Mouse (Mus musculus): ENCODE measurements around the gene Spcs3. TPM values are rescaled to one million over a fixed set of nuclear protein-coding genes. Genes with fewer than 3 reads are reported as not detected.
"Not testable (repeated sequence)": the region's sequence is repeated elsewhere in the genome, so short reads cannot be mapped to it uniquely, and the experiment has no call there.

The Spcs3 gene
- polyA plus RNA-seq, 1 experiment from 2014 or later, result 71.1 TPM

DNA sequence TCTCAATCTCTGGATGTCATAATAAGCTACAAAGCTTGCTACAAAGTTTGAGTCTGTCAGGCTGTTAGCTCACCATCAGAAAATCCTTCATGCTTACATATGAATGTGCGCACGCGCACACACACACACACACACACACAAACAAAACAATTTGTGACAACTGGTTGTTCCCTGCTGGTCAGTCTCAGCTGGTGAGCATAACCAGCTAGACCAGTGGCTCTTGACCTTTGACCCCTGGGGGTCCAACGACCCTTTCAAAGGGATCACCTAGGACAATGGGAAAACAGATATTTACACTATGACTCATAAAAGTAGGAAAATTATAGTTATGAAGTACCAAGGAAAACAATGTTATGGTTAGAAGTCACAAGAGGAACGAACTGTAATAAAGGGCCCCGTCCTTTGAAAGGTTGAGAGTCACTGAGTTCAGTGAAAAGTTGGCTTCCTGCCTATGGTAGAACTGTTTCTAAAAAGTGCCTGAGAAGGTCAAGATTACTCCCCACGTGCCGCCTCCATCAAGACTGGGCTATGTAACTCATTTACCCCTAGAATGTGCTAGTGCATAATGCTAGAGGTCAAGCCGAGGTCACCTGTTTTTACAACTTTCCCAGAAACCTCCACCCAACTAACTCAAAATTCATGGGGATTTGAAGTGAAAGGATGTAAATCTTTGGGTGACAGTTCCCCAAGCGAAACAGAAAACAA lies 10.9 kb downstream of the Spcs3 start:
- no peak overlapping the region for H3K4me2 ChIP-seq
- no peaks in the 10 kb centered on the region for H3K9me3 ChIP-seq (replicated peaks; ENCODE audit: control insufficient read depth, low read length)
- H3K27ac ChIP-seq (ENCODE audit: low read depth, low read length), result no peak overlapping the region
- H3K4me1 ChIP-seq (ENCODE audit: control insufficient read depth, insufficient read depth, low read length), result no peaks in the 10 kb centered on the region
- no peak overlapping the region for H3K9ac ChIP-seq (ENCODE audit: low read depth, low read length)
- WGBS (ENCODE audit: insufficient replicate concordance), result 79% methylated on average over 10 of the region's 10 CpGs
- H3K27me3 ChIP-seq (ENCODE audit: control insufficient read depth, insufficient read depth, low read length), result no peaks in the 10 kb centered on the region
- H3K36me3 ChIP-seq (ENCODE audit: control insufficient read depth, insufficient read depth, low read length), result peaks cover under 1% of the 10 kb centered on the region; the same call in 1 of the 2 replicates
- no peak for ATAC-seq (replicated peaks; ENCODE audit: insufficient number of reproducible peaks, low FRiP score, low TSS enrichment)
- H3K4me3 ChIP-seq (ENCODE audit: low read depth, low read length), result no peak overlapping the region

GRCm38 (mm10) chr8:54512200-54512599 lies 17.6 kb downstream of the Spcs3 start:
- H3K27ac ChIP-seq (ENCODE audit: low read depth, low read length); H3K4me3 ChIP-seq (ENCODE audit: low read depth, low read length); H3K9ac ChIP-seq (ENCODE audit: low read depth, low read length); H3K36me3 ChIP-seq (ENCODE audit: control insufficient read depth, insufficient read depth, low read length); H3K4me1 ChIP-seq (ENCODE audit: control insufficient read depth, insufficient read depth, low read length); ATAC-seq (replicated peaks; ENCODE audit: insufficient number of reproducible peaks, low FRiP score, low TSS enrichment); H3K4me2 ChIP-seq; H3K9me3 ChIP-seq (replicated peaks; ENCODE audit: control insufficient read depth, low read length); H3K27me3 ChIP-seq (ENCODE audit: control insufficient read depth, insufficient read depth, low read length): not testable (repeated sequence)
- 76% methylated on average over 5 of the region's 5 CpGs for WGBS (ENCODE audit: insufficient replicate concordance)

DNA sequence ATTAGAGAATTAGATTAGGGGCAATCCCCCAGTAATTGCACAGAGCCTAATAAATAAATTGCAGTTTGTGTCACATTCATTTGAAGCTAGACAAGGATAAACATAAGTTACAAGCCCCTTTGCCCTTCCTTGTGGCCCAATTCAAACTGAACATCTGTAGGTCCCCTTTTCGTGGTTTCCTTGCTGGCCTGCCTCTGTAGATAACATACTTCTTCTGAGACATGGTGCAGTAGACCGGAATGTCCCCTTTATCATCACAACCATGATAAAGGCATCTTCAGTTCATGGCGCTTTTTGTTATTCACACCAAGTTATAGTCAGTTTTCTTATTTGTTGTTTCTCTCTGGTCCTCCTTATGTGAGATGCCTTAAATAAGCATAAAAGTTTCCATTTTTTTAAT lies 18.0 kb downstream of the Spcs3 start:
- Histone ChIP-seq H3K27ac (ENCODE audit: low read depth, low read length) (no peak overlapping the region), H3K9me3 (replicated peaks; ENCODE audit: control insufficient read depth, low read length) (no peaks in the 10 kb centered on the region), H3K4me2 (no peak overlapping the region), H3K36me3 (ENCODE audit: control insufficient read depth, insufficient read depth, low read length) (no peaks in the 10 kb centered on the region), H3K4me3 (ENCODE audit: low read depth, low read length) (no peak overlapping the region), H3K9ac (ENCODE audit: low read depth, low read length) (no peak overlapping the region), H3K4me1 (ENCODE audit: control insufficient read depth, insufficient read depth, low read length) (no peaks in the 10 kb centered on the region), H3K27me3 (ENCODE audit: control insufficient read depth, insufficient read depth, low read length) (no peaks in the 10 kb centered on the region)
- WGBS (ENCODE audit: insufficient replicate concordance), result 45% methylated on average over 3 of the region's 3 CpGs
- ATAC-seq (replicated peaks; ENCODE audit: insufficient number of reproducible peaks, low FRiP score, low TSS enrichment), result no peak

DNA sequence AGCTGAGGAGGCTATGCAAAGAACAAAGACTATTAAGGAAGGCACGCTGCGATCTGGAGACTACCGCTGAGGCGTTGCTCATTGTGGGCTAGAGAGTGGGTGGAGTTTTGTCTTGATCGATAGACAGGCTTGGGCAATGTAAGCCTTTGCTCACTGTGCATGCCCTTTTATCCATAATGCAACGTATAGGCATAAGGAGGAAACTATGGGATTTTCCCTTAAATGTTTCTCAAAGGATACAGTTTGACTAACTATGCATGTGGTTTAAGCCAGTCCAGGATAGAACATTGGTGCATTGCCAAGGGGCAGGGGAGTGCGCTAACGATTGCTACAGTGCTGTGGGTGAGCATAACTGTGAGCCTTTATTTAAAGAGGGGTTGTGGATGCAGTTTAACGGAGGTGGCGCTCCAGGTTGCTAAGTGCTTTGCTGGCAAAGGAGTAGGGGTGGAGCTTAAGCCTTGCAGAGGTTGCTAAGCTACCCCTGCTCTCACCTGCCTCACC lies 20.5 kb downstream of the Spcs3 start:
- H3K4me1 ChIP-seq (ENCODE audit: control insufficient read depth, insufficient read depth, low read length), result no peaks in the 10 kb centered on the region
- no peaks in the 10 kb centered on the region for H3K36me3 ChIP-seq (ENCODE audit: control insufficient read depth, insufficient read depth, low read length)
- H3K27me3 ChIP-seq (ENCODE audit: control insufficient read depth, insufficient read depth, low read length), result no peaks in the 10 kb centered on the region
- peak overlapping the region; percentile 65 for H3K4me2 ChIP-seq
- H3K4me3 ChIP-seq (ENCODE audit: low read depth, low read length), result peak overlapping the region; percentile 27
- 6% methylated on average over 10 of the region's 10 CpGs for WGBS (ENCODE audit: insufficient replicate concordance)
- H3K27ac ChIP-seq (ENCODE audit: low read depth, low read length), result no peak overlapping the region
- 0 out of 2 replicates have a peak, but pooled peaks have one; percentile 35 for ATAC-seq (replicated peaks; ENCODE audit: insufficient number of reproducible peaks, low FRiP score, low TSS enrichment)
- no peak overlapping the region for H3K9ac ChIP-seq (ENCODE audit: low read depth, low read length)
- no peaks in the 10 kb centered on the region for H3K9me3 ChIP-seq (replicated peaks; ENCODE audit: control insufficient read depth, low read length)

DNA sequence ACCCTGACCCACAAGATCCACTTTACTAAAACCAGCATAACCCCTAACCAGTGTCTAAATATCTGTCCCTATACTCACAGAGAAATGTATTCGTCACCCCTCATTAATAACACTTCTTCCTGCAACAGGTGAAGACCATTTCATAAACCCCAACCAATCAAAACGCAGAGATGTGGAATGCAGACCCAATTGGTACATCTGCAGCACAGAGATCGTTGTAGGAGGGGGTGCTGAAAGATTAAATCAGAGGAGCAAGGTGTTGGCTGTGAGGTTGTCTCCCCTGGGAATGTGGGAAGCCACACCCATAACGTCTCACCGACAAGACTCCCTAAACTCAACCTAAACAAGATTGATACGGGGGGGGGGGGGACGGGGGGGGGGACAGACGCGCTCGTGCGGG lies 21.0 kb downstream of the Spcs3 start:
- H3K9me3 ChIP-seq (replicated peaks; ENCODE audit: control insufficient read depth, low read length), result no peaks in the 10 kb centered on the region
- ATAC-seq (replicated peaks; ENCODE audit: insufficient number of reproducible peaks, low FRiP score, low TSS enrichment), result no peak
- no peak overlapping the region for H3K9ac ChIP-seq (ENCODE audit: low read depth, low read length)
- peak overlapping the region; percentile 65 for H3K4me2 ChIP-seq
- no peaks in the 10 kb centered on the region for H3K36me3 ChIP-seq (ENCODE audit: control insufficient read depth, insufficient read depth, low read length)
- WGBS (ENCODE audit: insufficient replicate concordance), result 6% methylated on average over 10 of the region's 11 CpGs
- no peaks in the 10 kb centered on the region for H3K27me3 ChIP-seq (ENCODE audit: control insufficient read depth, insufficient read depth, low read length)
- H3K27ac ChIP-seq (ENCODE audit: low read depth, low read length), result no peak overlapping the region
- H3K4me3 ChIP-seq (ENCODE audit: low read depth, low read length), result peak overlapping the region; percentile 27
- no peaks in the 10 kb centered on the region for H3K4me1 ChIP-seq (ENCODE audit: control insufficient read depth, insufficient read depth, low read length)

DNA sequence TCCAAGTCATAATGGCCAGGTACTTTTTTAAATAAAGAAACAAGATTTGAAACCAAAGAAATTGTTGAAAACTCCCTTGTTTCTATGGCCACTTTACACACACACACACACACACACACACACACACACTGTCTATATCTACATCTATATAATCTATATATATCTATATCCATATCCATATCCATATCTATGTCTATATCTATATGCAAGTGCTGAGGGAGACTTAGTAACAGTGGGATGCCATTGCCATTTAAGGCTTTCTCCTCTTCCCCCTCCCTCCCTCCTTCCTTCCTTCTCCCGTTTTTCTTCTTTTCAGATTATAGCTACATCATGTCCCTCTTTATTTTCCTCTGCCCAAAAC lies 21.7 kb downstream of the Spcs3 start:
- no peak overlapping the region for H3K4me2 ChIP-seq
- H3K27ac ChIP-seq (ENCODE audit: low read depth, low read length), result no peak overlapping the region
- 17% methylated on average over 1 of the region's 1 CpGs for WGBS (ENCODE audit: insufficient replicate concordance)
- H3K9ac ChIP-seq (ENCODE audit: low read depth, low read length), result no peak overlapping the region
- H3K4me1 ChIP-seq (ENCODE audit: control insufficient read depth, insufficient read depth, low read length), result no peaks in the 10 kb centered on the region
- no peaks in the 10 kb centered on the region for H3K27me3 ChIP-seq (ENCODE audit: control insufficient read depth, insufficient read depth, low read length)
- H3K9me3 ChIP-seq (replicated peaks; ENCODE audit: control insufficient read depth, low read length), result no peaks in the 10 kb centered on the region
- H3K36me3 ChIP-seq (ENCODE audit: control insufficient read depth, insufficient read depth, low read length), result no peaks in the 10 kb centered on the region
- no peak overlapping the region for H3K4me3 ChIP-seq (ENCODE audit: low read depth, low read length)
- no peak for ATAC-seq (replicated peaks; ENCODE audit: insufficient number of reproducible peaks, low FRiP score, low TSS enrichment)

GRCm38 (mm10) chr8:54507428-54508095 lies 22.2 kb downstream of the Spcs3 start:
- H3K36me3 ChIP-seq (ENCODE audit: control insufficient read depth, insufficient read depth, low read length), result no peaks in the 10 kb centered on the region
- 0 out of 2 replicates have a peak, but pooled peaks have one; percentile 35 for ATAC-seq (replicated peaks; ENCODE audit: insufficient number of reproducible peaks, low FRiP score, low TSS enrichment)
- no peak overlapping the region for H3K9ac ChIP-seq (ENCODE audit: low read depth, low read length)
- H3K27ac ChIP-seq (ENCODE audit: low read depth, low read length), result no peak overlapping the region
- H3K9me3 ChIP-seq (replicated peaks; ENCODE audit: control insufficient read depth, low read length), result no peaks in the 10 kb centered on the region
- H3K4me3 ChIP-seq (ENCODE audit: low read depth, low read length), result no peak overlapping the region
- H3K4me1 ChIP-seq (ENCODE audit: control insufficient read depth, insufficient read depth, low read length), result no peaks in the 10 kb centered on the region
- no peaks in the 10 kb centered on the region for H3K27me3 ChIP-seq (ENCODE audit: control insufficient read depth, insufficient read depth, low read length)
- 27% methylated on average over 6 of the region's 6 CpGs for whole genome bisulfite sequencing (ENCODE audit: insufficient replicate concordance)
- no peak overlapping the region for H3K4me2 ChIP-seq

DNA sequence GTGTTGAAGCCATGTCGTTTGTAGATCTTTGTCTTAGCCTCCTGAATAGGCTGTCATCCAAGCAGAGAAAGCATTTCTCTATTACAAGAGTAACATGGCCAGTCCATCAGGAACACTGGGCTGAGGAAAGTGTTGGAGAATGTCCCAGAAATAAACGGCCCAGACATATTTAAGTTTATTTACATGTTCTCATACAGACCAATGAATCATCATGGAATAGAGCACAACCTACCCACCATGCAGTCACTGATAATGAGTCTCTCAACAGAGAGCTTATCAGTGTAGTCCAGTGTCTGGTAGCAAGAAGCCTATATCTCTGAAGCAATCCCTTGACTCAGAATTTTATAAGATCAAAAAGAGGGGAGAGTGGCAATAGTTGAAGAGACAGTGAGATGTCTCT lies 24.7 kb downstream of the Spcs3 start:
- Histone ChIP-seq H3K27ac (ENCODE audit: low read depth, low read length) (no peak overlapping the region), H3K36me3 (ENCODE audit: control insufficient read depth, insufficient read depth, low read length) (no peaks in the 10 kb centered on the region), H3K9ac (ENCODE audit: low read depth, low read length) (no peak overlapping the region), H3K27me3 (ENCODE audit: control insufficient read depth, insufficient read depth, low read length) (no peaks in the 10 kb centered on the region), H3K4me2 (no peak overlapping the region), H3K4me1 (ENCODE audit: control insufficient read depth, insufficient read depth, low read length) (no peaks in the 10 kb centered on the region), H3K9me3 (replicated peaks; ENCODE audit: control insufficient read depth, low read length) (no peaks in the 10 kb centered on the region), H3K4me3 (ENCODE audit: low read depth, low read length) (no peak overlapping the region)
- WGBS (ENCODE audit: insufficient replicate concordance), result 56% methylated on average over 2 of the region's 2 CpGs
- no peak for ATAC-seq (replicated peaks; ENCODE audit: insufficient number of reproducible peaks, low FRiP score, low TSS enrichment)

Data from heart, embryonic 11.5 days (tissue).